Mouse (Mus musculus): ENCODE results near the gene Rasl10a. TPM values are rescaled to one million over a fixed set of nuclear protein-coding genes. Genes with fewer than 3 reads are reported as not detected.

Rasl10a gene
- total RNA-seq, 2 experiments from 2014 or later = not detected

DNA sequence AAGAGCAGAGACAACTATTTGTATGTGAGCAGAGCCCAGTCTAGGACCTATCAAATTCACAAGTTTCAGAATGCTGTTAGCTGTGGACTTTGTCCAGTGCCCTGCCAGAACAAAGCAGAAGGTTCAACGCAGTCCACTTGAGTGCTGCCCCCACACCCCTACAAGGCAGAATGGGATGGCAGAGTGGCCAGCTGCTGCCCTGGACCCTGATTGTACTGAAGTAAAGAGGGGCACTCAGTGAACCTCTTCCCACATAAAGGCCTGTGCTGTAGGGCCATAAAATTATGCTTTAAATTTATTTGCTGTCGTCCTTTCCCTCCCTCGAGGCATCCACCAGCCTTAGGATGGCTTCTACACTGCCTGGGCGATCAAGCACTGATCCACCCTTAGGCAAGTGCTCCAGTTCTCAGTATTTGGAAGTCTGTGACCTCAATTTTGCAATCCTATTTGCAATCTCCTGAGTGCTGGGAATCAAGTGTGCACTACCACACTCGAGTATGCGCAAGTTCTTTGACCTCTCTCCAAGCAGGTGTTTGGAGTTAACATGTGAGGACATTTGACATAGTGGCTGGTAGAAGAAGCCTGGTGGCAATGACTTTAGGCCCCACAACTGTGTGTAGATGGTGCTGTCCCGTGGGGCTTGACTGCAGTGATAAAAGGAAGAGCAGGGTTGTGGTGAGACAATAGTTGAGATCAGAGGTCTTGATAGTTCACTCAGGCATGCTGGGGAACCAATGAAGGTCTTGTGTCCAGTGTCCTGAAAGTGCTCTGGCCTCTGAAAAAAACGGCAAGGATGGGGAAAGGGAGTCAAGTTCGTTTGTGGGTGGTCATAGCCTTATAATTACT is 10.4 kb downstream of the Rasl10a start:
- ATAC-seq (replicated peaks; ENCODE audit: poor library complexity) = no peak

DNA sequence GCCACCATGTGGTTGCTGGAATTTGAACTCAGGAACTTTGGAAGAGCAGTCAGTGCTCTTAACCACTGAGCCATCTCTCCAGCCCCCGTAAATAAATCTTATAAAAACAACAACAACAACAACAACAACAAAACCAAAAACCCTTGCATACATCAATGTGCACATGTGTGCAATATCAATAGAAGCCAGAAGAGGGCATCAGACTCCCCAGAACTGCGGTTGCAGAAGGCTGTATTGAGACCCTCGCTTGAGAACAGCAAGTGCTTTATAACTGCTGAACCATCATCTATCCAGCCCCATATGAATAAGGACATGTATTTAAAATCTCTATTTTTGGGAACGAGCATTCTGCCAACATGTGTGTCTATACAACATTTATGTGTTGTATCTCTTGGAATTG is 17.0 kb downstream of the Rasl10a start:
- ATAC-seq (replicated peaks; ENCODE audit: poor library complexity) = peak; percentile 69

DNA sequence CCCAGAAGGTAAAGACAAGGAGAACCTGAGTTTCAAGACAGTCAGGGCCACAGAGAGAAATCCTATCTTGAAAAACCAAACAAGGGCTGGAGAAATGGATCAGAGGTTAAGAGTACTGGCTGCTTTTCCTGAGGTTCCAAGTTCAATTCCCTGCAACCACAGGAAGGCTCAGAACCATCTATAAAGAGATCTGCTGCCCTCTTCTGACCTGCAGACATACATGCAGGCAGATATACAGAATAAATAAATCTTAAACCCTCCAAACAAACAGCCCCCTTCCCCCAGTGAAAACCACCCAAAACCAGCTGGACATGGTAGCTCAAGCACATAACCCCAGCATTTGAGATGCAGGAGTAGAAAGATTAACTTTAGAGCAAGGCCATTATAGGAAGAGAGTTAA is 17.8 kb downstream of the Rasl10a start:
- 0 out of 2 replicates have a peak, but pooled peaks have one; percentile 34 for ATAC-seq (replicated peaks; ENCODE audit: poor library complexity)

DNA sequence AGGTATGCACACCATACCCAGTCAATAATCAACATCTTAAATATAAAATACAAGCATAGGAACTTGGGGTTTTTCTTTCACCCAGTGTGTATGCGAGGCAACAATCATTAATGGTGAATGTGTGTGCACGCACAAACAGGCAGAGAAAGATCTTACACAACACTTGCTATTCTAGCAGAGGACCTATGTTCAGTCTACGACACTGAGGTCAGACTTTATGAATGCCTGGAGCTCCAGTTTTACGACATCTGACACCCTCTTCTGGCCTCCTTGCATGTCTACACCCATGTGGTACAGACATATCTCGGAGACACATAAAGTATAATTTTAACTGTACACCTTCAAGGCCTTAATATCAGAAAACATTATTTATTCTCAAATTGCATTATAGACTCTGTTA is 18.9 kb downstream of the Rasl10a start:
- ATAC-seq (replicated peaks; ENCODE audit: poor library complexity) = 0 out of 2 replicates have a peak, but pooled peaks have one; percentile 19

DNA sequence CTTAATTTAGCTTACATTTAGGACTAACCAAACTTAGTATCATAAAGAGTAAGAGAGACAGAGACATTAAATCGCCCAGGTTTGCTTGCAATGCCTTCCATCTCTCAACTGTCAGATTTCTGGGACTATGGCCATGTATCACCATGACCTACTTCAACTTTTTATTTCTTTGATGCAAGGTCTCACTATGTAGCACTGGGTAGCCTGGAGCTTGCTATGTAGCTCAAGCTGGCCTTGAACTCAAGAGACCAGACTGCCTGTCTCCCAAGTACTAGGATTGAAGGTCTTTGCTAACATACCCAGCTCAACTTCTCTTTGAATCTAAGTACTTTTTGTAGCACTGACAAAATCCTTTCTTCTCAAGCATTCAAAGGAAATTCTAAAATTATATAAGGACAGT is 31.2 kb downstream of the Rasl10a start:
- ATAC-seq (replicated peaks; ENCODE audit: poor library complexity) = no peak

DNA sequence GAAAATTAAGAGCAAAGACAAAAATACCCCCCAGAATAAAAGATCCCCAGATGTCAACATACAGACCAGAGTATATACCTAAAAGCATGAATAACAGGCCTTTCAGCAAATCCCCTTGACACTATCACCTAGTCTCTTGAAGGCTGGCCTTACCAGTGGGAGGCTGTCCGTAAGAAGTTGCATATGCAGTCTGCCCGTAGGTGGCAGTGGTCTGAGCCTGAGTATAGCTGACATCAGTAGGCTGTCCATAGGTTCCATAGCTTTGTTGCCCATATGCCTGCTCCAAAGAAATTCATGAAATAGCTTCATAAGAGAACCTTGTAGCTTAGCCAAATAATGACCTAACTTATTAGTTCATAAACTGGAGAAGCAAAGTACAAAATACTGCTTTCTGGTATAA is 33.8 kb downstream of the Rasl10a start:
- ATAC-seq (replicated peaks; ENCODE audit: poor library complexity) = peak; percentile 80

DNA sequence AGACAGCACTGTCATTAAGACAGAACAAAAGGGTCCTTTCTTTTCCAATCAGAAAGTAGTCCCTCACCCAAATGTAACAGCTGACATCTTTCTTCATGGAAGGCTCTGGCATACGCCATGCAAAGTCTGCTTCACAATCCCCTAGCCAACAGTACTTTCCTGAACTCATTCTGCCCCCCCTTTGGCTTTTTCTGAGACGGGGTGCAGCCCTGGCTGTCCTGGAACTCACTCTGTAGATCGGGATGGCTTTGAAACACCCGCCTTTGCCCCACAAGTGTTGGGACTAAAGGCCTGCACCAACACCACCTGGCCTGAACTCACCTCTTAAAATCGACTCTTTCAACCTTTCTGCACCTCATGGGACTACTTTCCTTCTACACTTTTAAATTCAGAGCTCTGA is 37.9 kb downstream of the Rasl10a start:
- no peak for ATAC-seq (replicated peaks; ENCODE audit: poor library complexity)

DNA sequence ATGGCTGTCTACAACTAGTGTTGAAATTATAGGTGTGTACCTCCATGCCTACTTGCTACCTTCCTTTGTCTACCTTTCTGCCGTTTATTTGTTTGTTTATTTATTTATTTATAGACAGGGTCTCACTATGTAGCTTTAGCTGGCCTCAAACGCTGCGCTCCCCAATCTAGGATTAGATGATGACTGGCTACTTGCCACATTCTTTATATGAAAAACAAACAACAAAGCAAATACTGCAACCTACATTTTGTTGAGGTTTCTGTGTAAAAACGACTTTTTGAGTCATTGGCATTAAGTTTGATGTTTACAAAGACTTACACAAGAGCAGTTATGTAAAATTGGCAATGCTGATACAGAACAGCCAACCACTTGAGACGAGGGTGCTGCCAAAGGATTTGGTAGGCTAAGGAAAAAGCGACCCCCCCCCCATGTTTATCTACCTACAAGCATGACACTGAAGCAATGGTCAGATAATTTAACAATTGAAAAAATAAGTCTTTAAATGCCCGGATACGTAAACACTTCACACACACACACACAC is 38.6 kb downstream of the Rasl10a start:
- ATAC-seq (replicated peaks; ENCODE audit: poor library complexity) = no peak

DNA sequence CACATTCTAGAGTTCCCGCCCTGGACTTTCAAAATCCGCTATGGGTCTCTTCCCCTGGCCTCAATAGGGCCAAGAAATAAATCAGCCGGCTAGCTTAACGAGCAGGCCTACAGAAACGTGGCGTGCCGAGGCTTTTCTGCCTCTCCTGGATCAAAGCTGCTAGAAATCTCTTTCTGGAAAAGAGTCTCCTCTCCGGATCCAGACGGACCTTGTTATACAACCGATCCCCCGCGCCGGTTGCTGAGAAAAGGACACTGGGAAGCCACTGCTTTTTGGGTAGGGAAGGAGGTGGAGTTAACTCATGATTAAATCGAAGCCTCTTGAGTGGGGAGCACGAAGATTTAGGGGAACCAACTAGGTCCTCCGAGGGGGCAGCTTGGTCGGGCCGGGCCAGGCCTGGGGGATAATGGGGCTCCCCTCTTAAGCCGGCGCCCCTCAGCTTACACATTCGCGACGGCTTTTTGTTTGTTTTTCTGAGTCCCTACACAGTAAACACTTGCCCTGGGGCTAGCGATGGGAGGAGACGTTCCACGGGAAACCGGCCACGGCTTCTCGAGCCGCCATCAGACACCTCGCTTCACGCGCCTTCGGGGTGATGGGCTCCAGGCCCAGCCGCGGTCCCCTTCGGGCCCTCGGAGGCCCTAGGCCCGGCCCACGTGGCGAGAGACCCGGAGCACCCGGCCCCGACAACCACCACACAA is 40.3 kb downstream of the Rasl10a start:
- peak; percentile 12; the same call in 1 of the 2 replicates for ATAC-seq (replicated peaks; ENCODE audit: poor library complexity)

DNA sequence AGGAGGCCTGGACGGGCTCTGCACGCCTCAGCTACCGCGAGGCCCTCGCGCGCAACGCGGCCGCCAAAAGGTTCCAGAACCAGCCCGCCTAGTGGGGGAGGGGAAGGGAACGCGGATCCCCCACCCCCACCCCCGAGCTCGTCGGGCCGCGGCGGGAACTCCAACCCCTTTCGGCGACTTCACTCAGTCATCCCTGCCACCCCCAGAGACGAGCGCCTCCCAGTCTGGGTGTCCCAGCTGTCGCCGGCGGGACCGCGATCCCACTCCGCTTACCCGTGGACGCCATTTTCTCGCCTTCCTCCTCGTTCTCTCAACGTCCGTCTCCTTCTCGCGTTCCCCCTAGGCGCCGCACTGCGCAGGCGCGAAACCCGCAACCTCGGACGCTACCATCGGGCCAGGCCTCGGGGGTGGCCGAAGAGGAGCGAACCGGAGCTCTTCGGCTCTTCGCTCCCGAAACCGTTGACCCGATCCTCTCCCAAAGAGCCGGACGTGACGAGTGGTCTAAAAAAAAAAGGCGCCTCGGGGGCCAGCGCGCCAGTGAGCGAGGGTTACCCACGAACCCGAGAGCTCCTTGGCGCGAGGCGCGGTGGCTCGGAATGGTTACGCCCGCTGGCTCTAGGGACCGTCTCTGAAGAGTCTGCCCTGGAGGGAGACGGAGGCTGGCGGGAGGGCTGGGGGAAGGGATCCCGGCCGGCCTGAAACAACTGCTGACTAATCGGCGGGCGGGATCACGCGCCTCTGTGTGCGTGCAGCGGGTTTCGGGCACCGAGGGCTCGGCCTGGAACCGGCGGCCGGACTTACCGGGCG is 41.0 kb downstream of the Rasl10a start, which contains the start of the genes Rhbdd3 and Ewsr1:
Rhbdd3 (plus strand) TSS at position 191 of the 807 bp plus-strand sequence.
Ewsr1 (minus strand) TSS at position 531 of the 807 bp plus-strand sequence.
- ATAC-seq (replicated peaks; ENCODE audit: poor library complexity) = peak; percentile 73

DNA sequence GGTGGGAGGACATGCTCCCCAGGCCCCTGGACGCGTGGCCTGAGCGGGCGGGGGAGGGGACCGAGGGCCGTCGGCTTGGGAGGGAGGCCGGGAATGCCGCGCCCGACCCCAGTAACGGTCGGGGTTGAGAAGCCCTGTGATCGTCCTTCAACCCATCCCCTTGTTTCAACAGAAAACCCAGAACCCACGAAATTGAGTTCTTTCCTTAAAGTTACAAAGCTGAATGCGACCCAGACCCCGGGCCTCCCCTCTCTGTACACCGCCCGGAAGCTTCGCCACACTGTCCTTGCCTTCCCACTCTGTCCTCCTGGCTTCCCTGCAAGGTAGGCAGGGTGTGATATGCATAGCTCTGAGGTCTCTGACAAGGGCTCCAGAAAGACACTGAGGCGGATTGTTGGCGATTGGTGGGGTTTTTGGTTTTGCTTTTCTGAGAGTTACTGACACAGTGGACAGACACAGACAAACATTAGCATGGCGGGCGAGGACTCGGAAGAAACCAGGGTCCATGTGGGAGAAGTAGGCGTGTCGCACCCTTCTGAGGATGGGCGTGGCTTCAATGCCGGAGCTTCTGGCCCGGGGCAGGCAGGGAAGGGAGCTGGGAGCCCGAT is 41.8 kb downstream of the Rasl10a start:
- peak; percentile 64 for ATAC-seq (replicated peaks; ENCODE audit: poor library complexity)

DNA sequence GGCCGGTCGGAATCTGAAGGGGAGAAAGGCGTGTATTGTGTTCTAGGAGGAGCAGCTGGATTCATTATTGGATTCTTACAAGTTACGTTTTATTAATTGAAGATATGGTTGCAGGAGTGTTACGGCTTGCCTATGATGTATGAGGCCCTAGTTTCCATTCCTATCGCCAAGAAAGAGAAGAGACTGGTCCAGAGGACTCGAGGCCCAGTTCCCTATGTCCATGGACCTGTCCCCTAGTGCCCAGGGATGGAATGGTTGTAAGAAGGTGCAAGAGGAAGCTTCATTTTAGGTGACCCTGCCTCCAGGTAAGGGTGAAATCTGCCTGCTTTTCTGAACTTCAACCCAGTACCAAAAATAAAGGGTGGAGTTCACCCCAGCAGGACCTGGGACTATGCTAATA is 42.4 kb downstream of the Rasl10a start:
- no peak for ATAC-seq (replicated peaks; ENCODE audit: poor library complexity)

DNA sequence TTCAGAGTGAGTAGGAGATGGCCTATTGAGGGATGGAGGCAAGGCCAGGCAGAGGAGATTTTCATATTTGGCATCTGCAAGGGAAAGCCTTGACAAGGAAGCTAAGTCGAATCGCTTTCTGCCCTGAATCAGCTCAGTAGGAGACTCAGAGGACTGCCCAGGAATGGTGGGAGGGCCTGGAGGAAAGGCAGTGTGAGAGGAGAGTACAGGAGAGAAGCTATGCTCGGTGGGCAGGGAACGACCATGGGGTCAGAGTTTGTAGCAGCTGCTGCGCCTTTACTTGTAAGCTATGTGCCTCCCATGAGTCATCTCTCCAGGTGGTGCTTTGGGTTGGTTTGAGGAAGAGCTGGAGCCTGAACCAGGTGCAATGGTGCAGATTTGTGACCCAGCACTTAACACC is 42.9 kb downstream of the Rasl10a start:
- ATAC-seq (replicated peaks; ENCODE audit: poor library complexity) = no peak

DNA sequence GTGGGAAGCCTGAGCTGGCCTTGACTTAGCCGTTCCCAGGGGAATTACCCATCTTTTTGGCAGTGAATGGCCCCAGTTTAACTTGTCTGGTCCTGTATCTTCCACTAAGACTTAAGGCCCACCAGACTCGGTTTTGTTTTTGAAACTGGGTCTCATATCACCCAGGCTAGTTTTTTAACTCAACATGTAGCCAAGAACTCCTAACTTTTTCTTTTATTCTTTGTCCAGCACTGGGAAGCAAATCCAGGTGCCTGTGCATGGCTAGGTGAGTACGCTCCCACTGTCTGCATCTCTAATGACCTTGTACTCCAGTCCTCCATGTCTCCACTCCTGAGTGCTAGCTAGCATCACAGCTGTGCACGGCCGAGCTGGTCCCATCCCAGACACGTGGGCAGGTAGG is 43.7 kb downstream of the Rasl10a start:
- ATAC-seq (replicated peaks; ENCODE audit: poor library complexity) = no peak

DNA sequence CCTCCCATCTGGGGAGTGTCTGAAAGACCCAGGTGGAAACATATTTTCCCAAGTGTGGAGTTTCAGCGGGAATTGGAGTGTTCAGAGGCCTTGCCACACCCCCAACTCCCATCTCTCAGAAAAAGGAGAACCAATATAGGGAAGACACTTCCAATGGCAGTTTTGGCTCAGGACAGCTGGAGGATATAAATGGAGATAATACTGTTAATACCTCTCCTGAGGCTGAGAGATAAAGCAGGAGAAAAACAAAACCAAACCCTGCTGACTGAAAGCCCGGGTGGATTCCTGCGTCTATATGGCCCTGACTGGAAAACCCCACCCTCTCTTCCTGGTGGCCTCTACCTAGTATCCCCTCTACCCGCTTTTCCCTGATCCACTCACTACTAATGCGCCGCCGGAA is 44.5 kb downstream of the Rasl10a start:
- ATAC-seq (replicated peaks; ENCODE audit: poor library complexity) = peak; percentile 13

DNA sequence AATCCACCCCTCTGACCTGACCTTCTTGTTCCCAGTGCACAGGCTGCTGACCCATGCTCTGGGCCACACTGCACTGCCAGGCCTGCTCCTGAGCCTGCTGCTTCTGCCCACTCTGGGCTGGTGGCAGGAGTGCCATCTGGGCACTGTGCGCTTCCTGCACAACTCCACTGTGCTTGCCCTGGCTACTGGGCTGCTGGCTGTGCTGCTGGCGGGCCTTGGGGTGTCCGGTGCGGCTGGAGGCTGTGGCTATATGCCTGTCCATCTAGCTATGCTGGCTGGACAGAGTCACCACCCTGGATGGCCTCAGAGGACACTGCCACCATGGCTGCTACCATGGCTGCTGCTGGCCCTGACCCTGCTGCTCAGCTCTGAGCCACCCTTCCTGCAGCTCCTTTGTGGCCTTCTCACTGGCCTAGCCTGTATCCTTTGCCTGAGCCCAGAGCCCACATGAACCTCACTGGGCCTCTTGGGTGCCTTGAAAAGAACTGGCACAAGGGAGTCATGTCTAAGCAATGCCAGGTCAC is 46.1 kb downstream of the Rasl10a start:
- no peak for ATAC-seq (replicated peaks; ENCODE audit: poor library complexity)

DNA sequence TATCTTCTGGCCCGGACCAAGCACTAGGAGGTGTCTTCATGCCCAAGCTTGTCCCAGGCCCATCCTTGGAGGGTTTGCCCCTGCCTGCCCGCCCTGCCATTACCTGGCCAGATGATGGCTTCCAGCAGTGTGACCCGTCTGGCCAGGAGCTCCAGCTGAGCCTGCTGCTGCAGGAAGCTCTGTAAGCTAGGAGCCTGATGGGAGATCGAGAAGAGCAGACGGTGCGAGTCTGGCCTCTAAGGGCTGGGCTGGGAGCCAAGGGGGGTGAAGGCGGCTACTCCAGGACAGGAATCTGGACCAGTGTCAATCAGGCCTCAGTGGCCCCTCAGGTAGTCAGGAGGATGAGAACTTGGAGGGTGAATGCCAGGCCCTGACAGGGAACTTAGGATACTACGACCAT is 51.5 kb downstream of the Rasl10a start:
- ATAC-seq (replicated peaks; ENCODE audit: poor library complexity) = no peak

Data from megakaryocyte progenitor cell, adult 5-6 weeks (primary cell).